Mouse (Mus musculus): ENCODE data around the gene Senp6. TPM values are rescaled to one million over a fixed set of nuclear protein-coding genes. Genes with fewer than 3 reads are reported as not detected.
"Not testable (repeated sequence)": the region's sequence is repeated elsewhere in the genome, so short reads cannot be mapped to it uniquely, and the experiment has no call there.

Gene Senp6
- 30.4 and 32.0 TPM in 2 replicates for polyA plus RNA-seq (2015; fragmentation: Nextera tagmentation; extraction: Ambion mirVana)

DNA sequence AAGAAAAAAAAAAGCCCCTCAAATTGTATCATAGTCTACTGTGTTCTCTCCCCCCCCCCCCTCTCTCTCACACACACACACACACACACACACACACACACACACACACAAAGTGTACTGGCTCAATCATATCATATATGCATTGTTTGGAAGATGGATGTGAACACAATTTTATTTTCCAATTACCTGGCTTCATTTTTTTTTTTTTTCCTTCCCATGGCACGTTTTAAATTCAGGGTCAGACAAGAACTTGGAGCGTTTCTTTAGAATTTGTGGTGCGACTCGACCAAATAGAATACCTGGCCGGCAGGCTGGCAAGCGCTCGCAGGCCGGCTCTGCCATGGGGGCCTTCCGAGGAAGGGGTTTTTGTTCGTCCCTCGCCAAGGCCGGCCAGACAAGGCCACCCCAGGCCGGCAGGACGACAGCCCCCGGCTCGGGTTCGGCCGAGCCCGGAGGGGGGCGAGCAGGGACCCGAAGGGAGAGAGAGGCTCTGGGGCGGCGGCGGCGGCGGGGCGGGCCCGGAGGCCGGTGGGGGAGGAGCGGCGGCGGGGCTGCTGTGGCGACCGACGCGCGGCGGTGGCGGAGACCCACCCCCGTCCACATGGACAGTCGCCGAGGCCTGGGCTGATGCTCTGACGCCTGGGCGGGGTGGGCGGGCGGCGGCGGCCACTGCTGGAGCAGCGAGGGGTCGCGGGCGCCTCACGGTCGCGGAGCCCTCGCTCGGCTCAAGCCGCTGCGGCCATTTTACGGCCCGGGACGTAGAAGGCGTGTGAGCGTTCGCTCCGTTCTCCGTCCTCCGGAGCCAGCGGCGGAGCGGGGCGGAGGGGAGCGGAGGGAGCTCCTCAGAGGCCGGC lies at the start of gene Senp6:
Gene Senp6 (plus strand): TSS at position 537 of the 854 bp plus-strand sequence.
- peak within 1 kb of the TSS; percentile 98 for H3K4me3 ChIP-seq (ENCODE audit: low read length)
- H3K36me3 ChIP-seq (ENCODE audit: control insufficient read depth, insufficient read depth) = no peaks in the 10 kb centered on the region
- under 1% methylated on average over 65 of the region's 74 CpGs for whole genome bisulfite sequencing
- peak within 1 kb of the TSS; percentile 100 for H3K9ac ChIP-seq (ENCODE audit: low read length)
- H3K9me3 ChIP-seq (replicated peaks; ENCODE audit: control insufficient read depth, low read length) = peaks cover 10% of the 10 kb centered on the region
- no peaks in the 10 kb centered on the region for H3K27me3 ChIP-seq (ENCODE audit: control insufficient read depth, insufficient read depth, low read length)
- H3K4me1 ChIP-seq (ENCODE audit: control insufficient read depth, insufficient read depth, low read length) = peaks cover 22% of the 10 kb centered on the region
- H3K27ac ChIP-seq (ENCODE audit: low read length) = peak within 1 kb of the TSS; percentile 100
- ATAC-seq (replicated peaks; ENCODE audit: extremely low read depth, insufficient read depth, low FRiP score) = peak; percentile 90
- peak within 1 kb of the TSS; percentile 65 for H3K4me2 ChIP-seq (ENCODE audit: low read depth, low read length)

DNA sequence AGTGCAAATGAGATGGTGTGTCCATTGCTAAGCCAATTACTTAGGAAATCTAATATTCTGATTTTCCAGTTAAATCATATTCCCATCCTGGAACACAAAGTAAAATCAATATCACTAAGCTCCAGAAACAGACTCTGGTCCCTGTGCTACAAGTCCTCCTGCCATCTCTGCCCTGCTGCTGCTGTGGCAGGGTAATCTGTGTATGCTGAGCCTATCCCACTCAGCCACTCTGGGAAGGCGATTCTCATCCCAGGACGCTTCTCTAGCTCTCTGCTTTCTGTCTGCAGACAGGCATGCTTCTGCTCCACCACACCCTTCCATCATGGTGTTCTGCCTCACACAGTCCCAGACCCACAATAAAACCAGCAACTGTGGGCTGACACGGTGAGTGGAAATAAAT lies 46.3 kb upstream of the Senp6 start:
- no peak for ATAC-seq (replicated peaks; ENCODE audit: extremely low read depth, insufficient read depth, low FRiP score)
- H3K9me3 ChIP-seq (replicated peaks; ENCODE audit: control insufficient read depth, low read length) = no peaks in the 10 kb centered on the region
- no peak overlapping the region for H3K9ac ChIP-seq (ENCODE audit: low read length)
- H3K4me1 ChIP-seq (ENCODE audit: control insufficient read depth, insufficient read depth, low read length) = no peaks in the 10 kb centered on the region
- H3K36me3 ChIP-seq (ENCODE audit: control insufficient read depth, insufficient read depth) = no peaks in the 10 kb centered on the region
- no peak overlapping the region for H3K4me3 ChIP-seq (ENCODE audit: low read length)
- no peak overlapping the region for H3K27ac ChIP-seq (ENCODE audit: low read length)
- no peaks in the 10 kb centered on the region for H3K27me3 ChIP-seq (ENCODE audit: control insufficient read depth, insufficient read depth, low read length)
- WGBS = 33% methylated on average over 3 of the region's 3 CpGs
- H3K4me2 ChIP-seq (ENCODE audit: low read depth, low read length) = no peak overlapping the region

DNA sequence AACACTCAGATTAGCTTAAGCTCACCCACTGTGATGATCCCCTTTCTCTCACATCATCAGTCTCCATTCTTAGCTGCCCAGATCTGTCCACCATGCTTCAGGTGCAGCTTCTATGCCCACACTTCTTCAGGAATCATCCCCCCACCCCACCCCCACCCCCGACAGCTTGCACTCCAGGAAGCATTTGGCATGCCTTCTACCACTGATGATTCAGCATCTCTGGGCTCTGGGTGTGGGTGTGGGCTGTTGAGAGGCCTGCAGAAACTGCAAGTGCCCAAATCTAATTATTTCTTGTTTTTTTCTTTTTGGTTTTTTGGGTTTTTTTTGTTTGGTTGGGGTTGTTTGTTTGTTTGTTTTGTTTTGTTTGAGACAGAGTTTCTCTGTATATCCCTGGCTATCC lies 45.1 kb upstream of the Senp6 start:
- Histone ChIP-seq H3K9me3 (replicated peaks; ENCODE audit: control insufficient read depth, low read length) (no peaks in the 10 kb centered on the region), H3K4me2 (ENCODE audit: low read depth, low read length) (no peak overlapping the region), H3K27ac (ENCODE audit: low read length) (no peak overlapping the region), H3K27me3 (ENCODE audit: control insufficient read depth, insufficient read depth, low read length) (no peaks in the 10 kb centered on the region), H3K4me1 (ENCODE audit: control insufficient read depth, insufficient read depth, low read length) (peaks cover 6% of the 10 kb centered on the region), H3K36me3 (ENCODE audit: control insufficient read depth, insufficient read depth) (no peaks in the 10 kb centered on the region), H3K4me3 (ENCODE audit: low read length) (no peak overlapping the region), H3K9ac (ENCODE audit: low read length) (no peak overlapping the region)
- WGBS = 38% methylated on average over 1 of the region's 1 CpGs
- ATAC-seq (replicated peaks; ENCODE audit: extremely low read depth, insufficient read depth, low FRiP score) = no peak

DNA sequence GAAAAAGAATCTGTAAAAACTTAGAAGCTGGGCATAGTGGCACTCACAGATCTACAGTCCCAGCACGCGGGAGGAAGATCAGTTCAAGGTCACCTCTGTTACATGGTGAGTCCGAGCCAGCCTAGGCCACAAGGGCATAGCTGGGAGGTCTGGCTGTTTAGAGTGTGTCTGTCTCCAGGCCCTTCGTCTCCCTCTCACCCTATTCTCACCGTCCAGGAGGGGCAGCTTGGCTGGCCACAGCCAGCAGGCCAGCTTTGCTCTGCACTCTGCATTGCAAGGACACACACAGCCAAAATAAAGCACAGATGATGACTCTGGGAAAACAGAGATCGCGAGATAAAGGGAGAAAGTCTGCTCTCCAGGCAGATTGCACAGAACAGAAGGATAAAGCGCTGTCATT lies 43.9 kb upstream of the Senp6 start:
- Histone ChIP-seq H3K4me1 (ENCODE audit: control insufficient read depth, insufficient read depth, low read length) (peaks cover 11% of the 10 kb centered on the region), H3K27ac (ENCODE audit: low read length) (peak overlapping the region; percentile 64), H3K4me3 (ENCODE audit: low read length) (no peak overlapping the region), H3K36me3 (ENCODE audit: control insufficient read depth, insufficient read depth) (no peaks in the 10 kb centered on the region), H3K4me2 (ENCODE audit: low read depth, low read length) (no peak overlapping the region), H3K9ac (ENCODE audit: low read length) (peak overlapping the region; percentile 10; the same call in 1 of the 2 replicates), H3K9me3 (replicated peaks; ENCODE audit: control insufficient read depth, low read length) (no peaks in the 10 kb centered on the region), H3K27me3 (ENCODE audit: control insufficient read depth, insufficient read depth, low read length) (no peaks in the 10 kb centered on the region)
- ATAC-seq (replicated peaks; ENCODE audit: extremely low read depth, insufficient read depth, low FRiP score) = no peak; the same call in 1 of the 2 replicates
- WGBS = 55% methylated on average over 8 of the region's 8 CpGs

DNA sequence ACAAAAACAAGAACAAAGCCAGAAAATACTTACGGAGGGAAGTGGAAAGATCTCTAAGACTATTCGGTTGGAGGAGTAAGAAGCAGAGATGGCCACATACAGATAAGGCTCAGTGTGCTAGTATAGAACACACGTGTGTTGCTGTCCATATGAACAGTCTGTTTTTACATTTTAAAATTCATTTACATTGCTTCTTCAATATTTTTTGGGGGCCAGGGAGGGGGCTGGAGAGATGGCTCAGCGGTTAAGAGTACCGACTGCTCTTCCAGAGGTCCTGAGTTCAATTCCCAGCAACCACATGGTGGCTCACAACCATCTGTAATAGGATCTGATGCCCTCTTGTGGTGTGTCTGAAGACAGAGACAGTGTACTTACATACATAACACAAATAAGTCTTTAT lies 41.4 kb upstream of the Senp6 start:
- not testable (repeated sequence) for ATAC-seq (replicated peaks; ENCODE audit: extremely low read depth, insufficient read depth, low FRiP score); H3K4me2 ChIP-seq (ENCODE audit: low read depth, low read length); H3K27me3 ChIP-seq (ENCODE audit: control insufficient read depth, insufficient read depth, low read length); H3K36me3 ChIP-seq (ENCODE audit: control insufficient read depth, insufficient read depth); H3K4me3 ChIP-seq (ENCODE audit: low read length); H3K27ac ChIP-seq (ENCODE audit: low read length); H3K9ac ChIP-seq (ENCODE audit: low read length); H3K9me3 ChIP-seq (replicated peaks; ENCODE audit: control insufficient read depth, low read length)
- peaks cover 11% of the 10 kb centered on the region for H3K4me1 ChIP-seq (ENCODE audit: control insufficient read depth, insufficient read depth, low read length)
- WGBS = 83% methylated on average over 5 of the region's 5 CpGs

DNA sequence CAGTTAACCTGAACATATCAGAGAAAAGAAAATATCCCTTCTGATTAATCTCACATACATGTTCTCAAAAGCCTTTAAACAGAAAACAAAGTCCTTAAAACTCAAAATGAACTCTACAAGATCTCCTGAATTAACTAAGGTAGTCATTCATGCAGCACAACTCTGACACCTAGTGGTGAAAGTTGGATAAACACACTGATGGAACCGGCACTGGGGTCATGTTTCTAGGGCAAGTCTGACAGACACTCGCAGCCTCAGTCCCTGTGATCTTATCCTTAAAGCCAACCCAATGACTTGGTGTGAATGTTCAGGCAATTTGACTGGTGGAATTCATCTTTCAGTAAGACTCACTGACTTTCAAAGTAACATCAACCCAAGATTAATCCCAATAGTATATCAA lies 40.7 kb upstream of the Senp6 start:
- H3K9ac ChIP-seq (ENCODE audit: low read length) = no peak overlapping the region
- 1% methylated on average over 2 of the region's 2 CpGs for WGBS
- no peaks in the 10 kb centered on the region for H3K27me3 ChIP-seq (ENCODE audit: control insufficient read depth, insufficient read depth, low read length)
- no peaks in the 10 kb centered on the region for H3K9me3 ChIP-seq (replicated peaks; ENCODE audit: control insufficient read depth, low read length)
- peaks cover 11% of the 10 kb centered on the region for H3K4me1 ChIP-seq (ENCODE audit: control insufficient read depth, insufficient read depth, low read length)
- H3K36me3 ChIP-seq (ENCODE audit: control insufficient read depth, insufficient read depth) = no peaks in the 10 kb centered on the region
- no peak overlapping the region for H3K4me3 ChIP-seq (ENCODE audit: low read length)
- ATAC-seq (replicated peaks; ENCODE audit: extremely low read depth, insufficient read depth, low FRiP score) = no peak; the same call in 1 of the 2 replicates
- H3K4me2 ChIP-seq (ENCODE audit: low read depth, low read length) = no peak overlapping the region
- peak overlapping the region; percentile 55 for H3K27ac ChIP-seq (ENCODE audit: low read length)

DNA sequence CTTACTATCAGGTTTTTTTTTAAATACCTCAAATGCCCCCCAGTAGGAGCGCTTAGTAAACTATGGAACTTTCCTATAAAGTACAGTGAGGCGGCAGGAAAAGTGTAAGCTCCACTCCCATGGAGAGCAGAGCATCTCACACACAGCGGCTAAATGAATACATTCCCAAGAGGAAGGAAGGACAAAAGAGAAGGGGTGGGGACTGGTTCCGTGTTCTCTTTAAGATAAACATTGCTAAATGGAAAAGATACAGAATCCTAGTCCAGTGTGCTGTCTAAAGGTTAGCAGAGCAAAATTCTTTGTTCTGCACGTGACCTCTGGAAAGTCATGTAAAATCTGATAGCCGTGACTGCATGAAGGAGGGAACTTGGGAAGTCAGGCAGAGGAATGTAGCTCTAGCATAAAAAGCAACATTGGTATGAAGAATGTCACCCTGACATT lies 40.1 kb upstream of the Senp6 start:
- ATAC-seq (replicated peaks; ENCODE audit: extremely low read depth, insufficient read depth, low FRiP score) = peak; percentile 60
- 33% methylated on average over 6 of the region's 6 CpGs for WGBS

DNA sequence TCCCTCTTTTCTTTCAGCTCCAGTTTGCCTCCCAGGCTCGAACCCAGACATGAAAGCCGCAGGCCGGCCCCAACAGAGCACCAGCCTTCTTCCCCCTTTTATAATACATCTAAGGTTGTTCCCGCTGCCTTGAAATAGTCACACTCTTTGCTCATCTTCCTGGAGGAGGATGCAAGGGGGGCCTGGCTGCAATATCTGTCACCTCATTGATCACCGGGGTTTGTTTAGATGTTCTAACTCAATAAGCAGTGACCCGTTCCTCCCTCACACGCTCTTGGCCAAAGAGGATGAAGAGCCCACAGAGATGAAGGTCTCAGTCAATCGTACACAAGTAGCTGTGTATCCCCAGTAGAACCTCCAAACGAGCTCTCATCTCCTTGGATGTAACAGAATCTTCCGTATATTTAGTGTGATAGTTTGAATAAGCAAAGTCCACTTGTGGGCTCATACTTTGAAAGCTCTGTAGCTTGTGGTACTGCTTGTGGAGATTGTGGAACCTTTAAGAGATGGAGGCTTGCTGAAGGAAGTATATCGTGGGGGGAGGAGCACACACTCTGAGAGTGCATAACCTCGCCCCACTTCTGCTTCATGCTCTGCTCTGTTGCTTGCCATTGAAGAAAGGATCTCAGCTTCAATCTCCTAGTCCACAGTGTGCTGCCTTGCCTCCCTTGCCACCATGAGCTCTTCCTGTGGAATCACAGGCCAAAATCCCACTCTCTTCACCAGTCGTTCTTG lies 29.3 kb upstream of the Senp6 start:
- Histone ChIP-seq H3K9me3 (replicated peaks; ENCODE audit: control insufficient read depth, low read length) (0 out of 2 replicates have a peak, but pooled peaks cover 4% of the 10 kb centered on the region), H3K4me1 (ENCODE audit: control insufficient read depth, insufficient read depth, low read length) (peaks cover 5% of the 10 kb centered on the region), H3K4me2 (ENCODE audit: low read depth, low read length) (no peak overlapping the region), H3K36me3 (ENCODE audit: control insufficient read depth, insufficient read depth) (no peaks in the 10 kb centered on the region), H3K4me3 (ENCODE audit: low read length) (no peak overlapping the region), H3K27ac (ENCODE audit: low read length) (no peak overlapping the region), H3K27me3 (ENCODE audit: control insufficient read depth, insufficient read depth, low read length) (no peaks in the 10 kb centered on the region), H3K9ac (ENCODE audit: low read length) (no peak overlapping the region)
- WGBS = 78% methylated on average over 13 of the region's 13 CpGs
- no peak for ATAC-seq (replicated peaks; ENCODE audit: extremely low read depth, insufficient read depth, low FRiP score)

More for the DNA sequence above, 40.1 kb upstream of the Senp6 start:
- peak overlapping the region; percentile 55 for H3K27ac ChIP-seq (ENCODE audit: low read length)
- no peaks in the 10 kb centered on the region for H3K9me3 ChIP-seq (replicated peaks; ENCODE audit: control insufficient read depth, low read length)
- no peaks in the 10 kb centered on the region for H3K36me3 ChIP-seq (ENCODE audit: control insufficient read depth, insufficient read depth)
- no peak overlapping the region for H3K4me3 ChIP-seq (ENCODE audit: low read length)
- no peak overlapping the region for H3K9ac ChIP-seq (ENCODE audit: low read length)
- H3K4me1 ChIP-seq (ENCODE audit: control insufficient read depth, insufficient read depth, low read length) = peaks cover 11% of the 10 kb centered on the region
- no peaks in the 10 kb centered on the region for H3K27me3 ChIP-seq (ENCODE audit: control insufficient read depth, insufficient read depth, low read length)
- H3K4me2 ChIP-seq (ENCODE audit: low read depth, low read length) = peak overlapping the region; percentile 40; the same call in 1 of the 2 replicates

DNA sequence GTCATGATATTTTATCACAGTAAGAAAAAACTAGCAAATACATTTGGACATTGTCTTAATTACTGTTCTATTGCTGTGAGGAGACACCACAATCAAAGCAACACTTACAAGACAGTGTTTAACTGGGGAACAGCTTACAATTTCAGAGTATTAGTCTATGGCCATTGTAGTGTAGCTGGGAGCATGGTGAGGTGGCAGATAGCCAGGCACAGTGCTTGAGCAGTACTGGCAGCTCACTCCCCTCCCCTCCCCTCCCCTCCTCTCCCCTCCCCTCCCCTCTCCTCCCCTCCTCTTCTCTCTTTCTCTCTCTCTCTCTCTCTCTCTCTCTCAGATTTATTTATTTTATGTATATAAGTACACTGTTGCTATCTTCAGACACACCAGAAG lies 28.7 kb upstream of the Senp6 start:
- Histone ChIP-seq H3K27me3 (ENCODE audit: control insufficient read depth, insufficient read depth, low read length) (no peaks in the 10 kb centered on the region), H3K4me2 (ENCODE audit: low read depth, low read length) (no peak overlapping the region), H3K4me1 (ENCODE audit: control insufficient read depth, insufficient read depth, low read length) (peaks cover 5% of the 10 kb centered on the region), H3K9me3 (replicated peaks; ENCODE audit: control insufficient read depth, low read length) (0 out of 2 replicates have a peak, but pooled peaks cover 4% of the 10 kb centered on the region), H3K27ac (ENCODE audit: low read length) (no peak overlapping the region), H3K4me3 (ENCODE audit: low read length) (no peak overlapping the region), H3K36me3 (ENCODE audit: control insufficient read depth, insufficient read depth) (no peaks in the 10 kb centered on the region), H3K9ac (ENCODE audit: low read length) (no peak overlapping the region)
- ATAC-seq (replicated peaks; ENCODE audit: extremely low read depth, insufficient read depth, low FRiP score) = no peak

All from heart, embryonic 16.5 days (tissue).